Mouse (Mus musculus) thymus, postnatal 36 days (tissue): Measurements from ENCODE around the gene Plcb4.

Source experiments
- DNase-seq, 2 experiments: peaks; one replicate each; pipeline ENCODE4 v3.0.0; 2022; ENCODE audit warnings: mixed read lengths in 2 of 2

Plcb4 gene

GRCm38 (mm10) chr2:135811453-135812101 is 152.8 kb downstream of the Plcb4 start:
- DNase-seq, result no peak

GRCm38 (mm10) chr2:135812701-135813246 is 154.0 kb downstream of the Plcb4 start:
- DNase-seq, result no peak

GRCm38 (mm10) chr2:135820691-135821090 is 161.9 kb downstream of the Plcb4 start:
- no peak for DNase-seq

- DNase-seq, result no peak
Observed at GRCm38 (mm10) chr2:135823690-135824089, 164.9 kb downstream of the Plcb4 start.

GRCm38 (mm10) chr2:135824757-135825156 is 165.9 kb downstream of the Plcb4 start:
- DNase-seq, result no peak

GRCm38 (mm10) chr2:135825645-135826044 is 166.8 kb downstream of the Plcb4 start:
- no peak for DNase-seq

GRCm38 (mm10) chr2:135826616-135827360 is 168.0 kb downstream of the Plcb4 start:
- DNase-seq, result no peak

- no peak for DNase-seq
Observed at GRCm38 (mm10) chr2:135828446-135828845, 169.6 kb downstream of the Plcb4 start.

- DNase-seq, result no peak
Observed at GRCm38 (mm10) chr2:135833743-135834142, 174.9 kb downstream of the Plcb4 start.

GRCm38 (mm10) chr2:135834435-135834834 is 175.6 kb downstream of the Plcb4 start:
- DNase-seq, result no peak

- DNase-seq, result no peak
Observed at GRCm38 (mm10) chr2:135835911-135836310, 177.1 kb downstream of the Plcb4 start.

GRCm38 (mm10) chr2:135836426-135836825 is 177.6 kb downstream of the Plcb4 start:
- no peak for DNase-seq

- no peak for DNase-seq
Observed at GRCm38 (mm10) chr2:135837730-135838129, 178.9 kb downstream of the Plcb4 start.

GRCm38 (mm10) chr2:135838135-135838534 is 179.3 kb downstream of the Plcb4 start:
- DNase-seq, result no peak

- no peak for DNase-seq
Observed at GRCm38 (mm10) chr2:135838651-135839286, 180.0 kb downstream of the Plcb4 start.

GRCm38 (mm10) chr2:135843721-135844120 is 184.9 kb downstream of the Plcb4 start:
- no peak for DNase-seq

- DNase-seq, result no peak
Observed at GRCm38 (mm10) chr2:135846903-135847302, 188.1 kb downstream of the Plcb4 start.

GRCm38 (mm10) chr2:135847738-135848137 is 188.9 kb downstream of the Plcb4 start:
- DNase-seq, result no peak

GRCm38 (mm10) chr2:135848169-135848568 is 189.4 kb downstream of the Plcb4 start:
- no peak for DNase-seq

- DNase-seq, result no peak
Observed at GRCm38 (mm10) chr2:135851964-135852363, 193.2 kb downstream of the Plcb4 start.

GRCm38 (mm10) chr2:135853085-135853484 is 194.3 kb downstream of the Plcb4 start:
- no peak for DNase-seq

- no peak for DNase-seq
Observed at GRCm38 (mm10) chr2:135854059-135854458, 195.2 kb downstream of the Plcb4 start.

GRCm38 (mm10) chr2:135855890-135856490 is 197.2 kb downstream of the Plcb4 start:
- DNase-seq, result no peak
